Mouse (Mus musculus) 3134 (cell line): ENCODE results near the gene Agbl4.

Experiments used
- DNase-seq: peaks from one replicate; pipeline ENCODE4 v3.0.0-alpha.2; 2011; ENCODE audit warnings: low spot score; ENCODE audit not compliant: insufficient read length; ENCODE audit errors: extremely low read depth

The Agbl4 gene

GRCm38 (mm10) chr4:111635538-111636124, 1238.2 kb downstream of the Agbl4 start:
- DNase-seq: no peak

GRCm38 (mm10) chr4:111638948-111639708, 1241.7 kb downstream of the Agbl4 start:
- DNase-seq: no peak

- DNase-seq: no peak
Observed at GRCm38 (mm10) chr4:111645117-111645830, 1247.8 kb downstream of the Agbl4 start.

GRCm38 (mm10) chr4:111645831-111646166, 1248.3 kb downstream of the Agbl4 start:
- no peak for DNase-seq

- DNase-seq: no peak
Observed at GRCm38 (mm10) chr4:111653451-111653850, 1256.0 kb downstream of the Agbl4 start.

- DNase-seq: no peak
Observed at GRCm38 (mm10) chr4:111663730-111664129, 1266.3 kb downstream of the Agbl4 start.

- DNase-seq: no peak
Observed at GRCm38 (mm10) chr4:111664146-111664545, 1266.7 kb downstream of the Agbl4 start.

GRCm38 (mm10) chr4:111666713-111667112, 1269.3 kb downstream of the Agbl4 start:
- no peak for DNase-seq

- DNase-seq: no peak
Observed at GRCm38 (mm10) chr4:111669369-111669768, 1271.9 kb downstream of the Agbl4 start.

- no peak for DNase-seq
Observed at GRCm38 (mm10) chr4:111670566-111671421, 1273.3 kb downstream of the Agbl4 start.

GRCm38 (mm10) chr4:111671440-111671839, 1274.0 kb downstream of the Agbl4 start:
- DNase-seq: no peak

- no peak for DNase-seq
Observed at GRCm38 (mm10) chr4:111673904-111674303, 1276.4 kb downstream of the Agbl4 start.

GRCm38 (mm10) chr4:111681926-111682325, 1284.5 kb downstream of the Agbl4 start:
- no peak for DNase-seq

- no peak for DNase-seq
Observed at GRCm38 (mm10) chr4:111682793-111683192, 1285.3 kb downstream of the Agbl4 start.

- DNase-seq: no peak
Observed at GRCm38 (mm10) chr4:111683843-111684242, 1286.4 kb downstream of the Agbl4 start.

GRCm38 (mm10) chr4:111685951-111686350, 1288.5 kb downstream of the Agbl4 start:
- no peak for DNase-seq

- peak; percentile 7 for DNase-seq
Observed at GRCm38 (mm10) chr4:111686951-111687350, 1289.5 kb downstream of the Agbl4 start.

GRCm38 (mm10) chr4:111687613-111688012, 1290.2 kb downstream of the Agbl4 start:
- peak; percentile 25 for DNase-seq

- DNase-seq: no peak
Observed at GRCm38 (mm10) chr4:111691057-111691543, 1293.6 kb downstream of the Agbl4 start.

GRCm38 (mm10) chr4:111701381-111701780, 1303.9 kb downstream of the Agbl4 start:
- no peak for DNase-seq

- no peak for DNase-seq
Observed at GRCm38 (mm10) chr4:111704126-111704525, 1306.7 kb downstream of the Agbl4 start.
